Mouse (Mus musculus): Measurements from ENCODE around the gene Mief2.

- TF ChIP-seq GATA1 (IDR thresholded peaks at IDR 0.05; ENCODE audit: borderline replicate concordance, low read length) = no peak
- no peak for TF ChIP-seq FLI1 (IDR thresholded peaks at IDR 0.05; ENCODE audit: low read length)
These were observed 44.0 kb downstream of the Mief2 start for GRCm38 (mm10) chr11:60772161-60772560.

Data from megakaryocyte, embryonic 14.5 days (primary cell).